Mouse (Mus musculus) lung, postnatal 0 days (tissue): ENCODE measurements around the gene Abhd2.

Experiments
- CTCF ChIP-seq: IDR thresholded peaks from 2 replicates; pipeline ENCODE4 v1.5.1; 2016; ENCODE audit warnings: antibody characterized with exemption, mild to moderate bottlenecking
- EP300 ChIP-seq: IDR thresholded peaks from 2 replicates; pipeline ENCODE4 v1.6.1; 2016; ENCODE audit warnings: antibody characterized with exemption, mild to moderate bottlenecking, control low read depth

DNA sequence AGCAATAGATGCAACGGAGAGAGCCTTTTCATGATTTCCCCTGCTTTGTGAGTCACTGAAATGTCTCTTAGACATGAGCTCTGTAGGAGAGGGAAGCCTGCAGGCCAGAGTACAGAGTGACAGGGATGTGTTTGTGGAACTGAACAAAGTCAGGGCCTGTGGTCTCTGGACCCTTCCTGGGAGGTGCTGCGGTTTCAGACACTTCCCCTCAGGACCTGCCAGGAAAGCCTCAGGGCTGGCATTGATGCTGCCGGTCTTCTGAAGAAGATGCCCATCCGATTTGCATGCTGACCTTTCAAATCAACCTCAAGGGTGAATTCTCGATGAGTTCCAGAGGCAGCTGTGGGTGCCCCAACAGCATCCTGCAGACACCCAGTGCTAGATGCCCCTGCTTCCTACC is 41.5 kb downstream of the Abhd2 start:
- TF ChIP-seq EP300 (no peak), CTCF (no peak)
